Mouse (Mus musculus) C2C12 (cell line): ENCODE results near the gene Specc1. TPM values are rescaled to one million over a fixed set of nuclear protein-coding genes. Genes with fewer than 3 reads are reported as not detected.

ENCODE experiments used
- H3K27me3 ChIP-seq: one replicate; pipeline ENCODE4 v1.6.1; 2011; ENCODE audit not compliant: control insufficient read depth, insufficient read depth, insufficient read length
- H3K36me3 ChIP-seq: one replicate; pipeline ENCODE4 v1.6.1; 2011; ENCODE audit not compliant: control insufficient read depth, insufficient read depth
- H3K4me3 ChIP-seq: one replicate; pipeline ENCODE4 v1.5.1; 2011; ENCODE audit warnings: mild to moderate bottlenecking, control low read depth; ENCODE audit not compliant: poor library complexity, insufficient read depth, severe bottlenecking
- H3K79me2 ChIP-seq: one replicate; pipeline ENCODE4 v1.6.1; 2011; ENCODE audit not compliant: control insufficient read depth, insufficient read depth
- H3K79me3 ChIP-seq: one replicate; pipeline ENCODE4 v1.6.1; 2011; ENCODE audit warnings: low read depth, control low read depth
- H3ac ChIP-seq: one replicate; pipeline ENCODE3; 2011; ENCODE audit warnings: low read depth; ENCODE audit not compliant: control insufficient read depth, insufficient read length
- CEBPB ChIP-seq: IDR thresholded peaks from one replicate; pipeline ENCODE4 v1.6.1; 2011; ENCODE audit warnings: low read depth, mild to moderate bottlenecking, control low read depth, moderate library complexity
- CTCF ChIP-seq: IDR thresholded peaks from one replicate; pipeline ENCODE4 v1.5.1; 2011; ENCODE audit not compliant: control insufficient read depth, insufficient read depth, insufficient read length
- FOSL1 ChIP-seq: IDR thresholded peaks from one replicate; pipeline ENCODE4 v1.8.0; 2011; ENCODE audit warnings: mild to moderate bottlenecking, low read length; ENCODE audit not compliant: poor library complexity, insufficient read depth, severe bottlenecking
- MAX ChIP-seq: IDR thresholded peaks from one replicate; pipeline ENCODE4 v1.6.1; 2011; ENCODE audit warnings: mild to moderate bottlenecking, control low read depth
- MYOD1 ChIP-seq: IDR thresholded peaks from one replicate; pipeline ENCODE4 v1.6.1; 2011; ENCODE audit warnings: low read depth; ENCODE audit not compliant: control insufficient read depth, insufficient read length
- MYOG ChIP-seq: IDR thresholded peaks from one replicate; pipeline ENCODE4 v1.6.1; 2011; ENCODE audit not compliant: control insufficient read depth, insufficient read length; ENCODE audit errors: extremely low read depth
- USF1 ChIP-seq: IDR thresholded peaks from one replicate; pipeline ENCODE4 v1.6.1; 2011; ENCODE audit warnings: low read depth, mild to moderate bottlenecking, control low read depth, moderate library complexity
- polyA plus RNA-seq: library from polyadenylated mRNA; unstranded; fragments of >200 nt; fragmentation: generic; extraction: Trizol; gene quantifications from one replicate; pipeline ENCODE4 v1.2.1, GENCODE M21; 2012; ENCODE audit warnings: missing spikeins

Specc1 gene
- polyA plus RNA-seq, 1 experiment, result 59.2 TPM

- H3K79me2 ChIP-seq, result peaks cover 4% of the 10 kb centered on the region
- TF ChIP-seq FOSL1 (no peak), MYOG (no peak), USF1 (no peak), MYOD1 (no peak), CEBPB (no peak), CTCF (no peak), MAX (no peak)
- no peak overlapping the region for H3ac ChIP-seq
- H3K27me3 ChIP-seq, result no peaks in the 10 kb centered on the region
- no peaks in the 10 kb centered on the region for H3K79me3 ChIP-seq
- H3K4me3 ChIP-seq, result no peak overlapping the region
- H3K36me3 ChIP-seq, result peaks cover 95% of the 10 kb centered on the region
Measured at GRCm38 (mm10) chr11:62161450-62161849, 204.9 kb downstream of the Specc1 start.

GRCm38 (mm10) chr11:62164357-62164756, 207.8 kb downstream of the Specc1 start:
- TF ChIP-seq FOSL1 (no peak), MYOG (no peak), MAX (no peak), CEBPB (no peak), CTCF (no peak), MYOD1 (no peak), USF1 (no peak)
- H3K79me2 ChIP-seq, result peaks cover 4% of the 10 kb centered on the region

GRCm38 (mm10) chr11:62166503-62166902, 209.9 kb downstream of the Specc1 start:
- Histone ChIP-seq H3ac (no peak overlapping the region), H3K27me3 (no peaks in the 10 kb centered on the region), H3K79me3 (no peaks in the 10 kb centered on the region), H3K4me3 (no peak overlapping the region), H3K79me2 (peaks cover 4% of the 10 kb centered on the region), H3K36me3 (peaks cover 97% of the 10 kb centered on the region)
- no peak for TF ChIP-seq MAX

More at GRCm38 (mm10) chr11:62164357-62164756, 207.8 kb downstream of the Specc1 start:
- Histone ChIP-seq H3K79me3 (no peaks in the 10 kb centered on the region), H3K36me3 (peaks cover 97% of the 10 kb centered on the region), H3K4me3 (no peak overlapping the region), H3ac (no peak overlapping the region), H3K27me3 (no peaks in the 10 kb centered on the region)

GRCm38 (mm10) chr11:62168146-62168545, 211.6 kb downstream of the Specc1 start:
- H3K4me3 ChIP-seq, result no peak overlapping the region
- H3K27me3 ChIP-seq, result no peaks in the 10 kb centered on the region
- peaks cover 99% of the 10 kb centered on the region for H3K36me3 ChIP-seq
- H3K79me2 ChIP-seq, result peaks cover 4% of the 10 kb centered on the region
- TF ChIP-seq MYOD1 (no peak), FOSL1 (no peak), MYOG (no peak), USF1 (no peak), CTCF (no peak), MAX (no peak), CEBPB (no peak)
- no peaks in the 10 kb centered on the region for H3K79me3 ChIP-seq
- H3ac ChIP-seq, result no peak overlapping the region

- no peak for TF ChIP-seq MYOG
- no peak for TF ChIP-seq FOSL1
- TF ChIP-seq MYOD1, result no peak
- TF ChIP-seq CTCF, result no peak
- no peak for TF ChIP-seq USF1
- no peak for TF ChIP-seq MAX
- peaks cover 4% of the 10 kb centered on the region for H3K79me3 ChIP-seq
Measured at GRCm38 (mm10) chr11:62177395-62178113, 221.0 kb downstream of the Specc1 start.

GRCm38 (mm10) chr11:62180791-62181190, 224.2 kb downstream of the Specc1 start:
- H3K79me3 ChIP-seq, result peaks cover 5% of the 10 kb centered on the region
- peaks cover 48% of the 10 kb centered on the region for H3K36me3 ChIP-seq
- no peaks in the 10 kb centered on the region for H3K27me3 ChIP-seq
- no peak overlapping the region for H3ac ChIP-seq
- H3K4me3 ChIP-seq, result no peak overlapping the region
- peaks cover 10% of the 10 kb centered on the region for H3K79me2 ChIP-seq
- TF ChIP-seq CTCF (no peak), USF1 (no peak), FOSL1 (no peak), MAX (no peak), MYOG (no peak), MYOD1 (no peak), CEBPB (no peak)

More at GRCm38 (mm10) chr11:62177395-62178113, 221.0 kb downstream of the Specc1 start:
- no peak overlapping the region for H3K4me3 ChIP-seq
- peaks cover 4% of the 10 kb centered on the region for H3K79me2 ChIP-seq
- H3K36me3 ChIP-seq, result peaks cover 77% of the 10 kb centered on the region
- no peaks in the 10 kb centered on the region for H3K27me3 ChIP-seq
- H3ac ChIP-seq, result no peak overlapping the region
